Mouse (Mus musculus) thymus, adult 2 months (tissue): ENCODE data around the gene Atp1a4.

Experiments
- CTCF ChIP-seq: fragments of 200-500 bp; IDR thresholded peaks from 2 replicates; pipeline ENCODE4 v1.5.1; 2012; ENCODE audit warnings: mild to moderate bottlenecking, control low read depth, low read length, moderate library complexity, borderline replicate concordance; ENCODE audit not compliant: control insufficient read depth, poor library complexity, insufficient read depth; ENCODE audit errors: extremely low read depth
- POLR2A ChIP-seq: fragments of 200-500 bp; IDR thresholded peaks from 2 replicates; pipeline ENCODE4 v1.6.1; 2012; ENCODE audit warnings: mild to moderate bottlenecking, low read length, control low read depth, moderate library complexity; ENCODE audit not compliant: control insufficient read depth, poor library complexity, insufficient read depth; ENCODE audit errors: extremely low read depth

- TF ChIP-seq CTCF, result no peak
- TF ChIP-seq POLR2A, result no peak
Observed at GRCm38 (mm10) chr1:172229215-172229614, 29.0 kb downstream of the Atp1a4 start.
